Mouse (Mus musculus): ENCODE data around the gene Inafm1.
"Not testable (repeated sequence)": the region's sequence is repeated elsewhere in the genome, so short reads cannot be mapped to it uniquely, and the experiment has no call there.

DNA sequence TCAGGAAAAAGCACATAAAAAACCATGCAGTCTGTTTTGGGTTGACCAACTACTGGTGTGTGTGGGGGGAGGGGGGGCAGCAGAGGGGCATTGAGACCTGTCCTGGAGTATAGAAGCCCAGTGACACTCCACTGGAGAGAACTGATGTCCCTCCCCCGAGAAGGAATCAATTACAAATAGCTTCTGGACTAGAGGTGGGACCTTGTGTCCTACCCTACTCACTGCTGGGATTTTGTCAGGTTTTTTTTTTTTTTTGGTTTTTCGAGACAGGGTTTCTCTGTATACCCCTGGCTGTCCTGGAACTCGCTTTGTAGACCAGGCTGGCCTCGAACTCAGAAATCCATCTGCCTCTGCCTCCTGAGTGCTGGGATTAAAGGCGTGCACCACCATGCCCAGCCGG is 33.7 kb upstream of the Inafm1 start:
- not testable (repeated sequence) for TF ChIP-seq CTCF (IDR thresholded peaks at IDR 0.05; ENCODE audit: borderline replicate concordance, insufficient read depth, low read length); POLR2A (IDR thresholded peaks at IDR 0.05; ENCODE audit: low read depth, low read length)

All from embryonic fibroblast, embryonic 13.5 days (primary cell).